Mouse (Mus musculus) midbrain, postnatal 0 days (tissue): ENCODE results near the gene Ism2. TPM values are rescaled to one million over a fixed set of nuclear protein-coding genes. Genes with fewer than 3 reads are reported as not detected.
"Not testable (repeated sequence)": the region's sequence is repeated elsewhere in the genome, so short reads cannot be mapped to it uniquely, and the experiment has no call there.

Experiments used
- ATAC-seq: fragments of 200-750 bp; cut with Nextera tagmentation; 2 replicates; pipeline ENCODE4 v1.8.0; 2017; ENCODE audit warnings: moderate number of reproducible peaks, mild to moderate bottlenecking, moderate TSS enrichment, moderate library complexity; ENCODE audit not compliant: low FRiP score
- DNase-seq: peaks from one replicate; pipeline ENCODE4 v3.0.0-alpha.2; 2015; ENCODE audit warnings: low spot score
- H3K27ac ChIP-seq: fragments of 300-500 bp; sonication (generic); 2 replicates; pipeline ENCODE4 v1.5.1; 2014; ENCODE audit warnings: low read depth, mild to moderate bottlenecking, low read length, mixed read lengths
- H3K27me3 ChIP-seq: fragments of 300-500 bp; sonication (generic); 2 replicates; pipeline ENCODE4 v1.6.1; 2014; ENCODE audit warnings: low read length, control low read depth, mixed read lengths; ENCODE audit not compliant: insufficient read depth
- H3K36me3 ChIP-seq: fragments of 300-500 bp; sonication (generic); 2 replicates; pipeline ENCODE4 v1.6.1; 2014; ENCODE audit warnings: low read length, control low read depth, mixed read lengths; ENCODE audit not compliant: insufficient read depth
- H3K4me1 ChIP-seq: fragments of 300-500 bp; sonication (generic); 2 replicates; pipeline ENCODE4 v1.6.1; 2014; ENCODE audit warnings: mild to moderate bottlenecking, control low read depth, antibody characterized with exemption, low read length, mixed read lengths; ENCODE audit not compliant: insufficient read depth
- H3K4me2 ChIP-seq: fragments of 300-500 bp; sonication (generic); 2 replicates; pipeline ENCODE4 v1.6.1; 2014; ENCODE audit warnings: low read depth, mild to moderate bottlenecking, low read length, mixed read lengths; ENCODE audit not compliant: poor library complexity, severe bottlenecking
- H3K4me3 ChIP-seq: fragments of 300-500 bp; sonication (generic); 2 replicates; pipeline ENCODE4 v1.5.1; 2014; ENCODE audit warnings: low read depth, mild to moderate bottlenecking, low read length, moderate library complexity
- H3K9ac ChIP-seq: fragments of 300-500 bp; sonication (generic); replicated peaks from 2 replicates; pipeline ENCODE4 v1.6.1; 2014; ENCODE audit warnings: mild to moderate bottlenecking, low read length, moderate library complexity, mixed read lengths; ENCODE audit not compliant: poor library complexity, severe bottlenecking
- H3K9me3 ChIP-seq: fragments of 300-500 bp; sonication (generic); 2 replicates; pipeline ENCODE4 v1.6.1; 2016; ENCODE audit warnings: low read length, control low read depth
- CTCF ChIP-seq: IDR thresholded peaks from 2 replicates; pipeline ENCODE4 v1.5.1; 2016; ENCODE audit warnings: antibody characterized with exemption, mild to moderate bottlenecking
- whole genome bisulfite sequencing: fragments of 180-500 bp; shearing (Covaris S2); extraction: QIAGEN DNeasy Blood & Tissue Kit; methylation state at CpG from one replicate; pipeline ENCODE4 v1.1.7; 2014; 5-methylcytosine and 5-hydroxymethylcytosine counted together
- polyA plus RNA-seq: library from polyadenylated mRNA; unstranded; fragments of >200 nt; fragmentation: Nextera tagmentation; extraction: Ambion mirVana; gene quantifications from 2 replicates; pipeline ENCODE4 v1.2.1, GENCODE M21; 2015
- total RNA-seq: library from RNA; depleted of rRNA; stranded (reverse); fragments of >200 nt; gene quantifications from 2 replicates; pipeline ENCODE4 v1.2.3, GENCODE M21; 2014

The Ism2 gene
- total and polyA plus RNA-seq, 2 experiments from 2014 or later = 1.3 to 1.6 TPM

GRCm38 (mm10) chr12:87279350-87279749 is 20.2 kb downstream of the Ism2 start:
- DNase-seq = no peak
- no peak overlapping the region for H3K9ac ChIP-seq
- 0 out of 2 replicates have a peak, but pooled peaks have one; percentile 24 for ATAC-seq
- WGBS = 61% methylated on average over 3 of the region's 3 CpGs
- peaks cover 13% of the 10 kb centered on the region; the same call in 1 of the 2 replicates for H3K36me3 ChIP-seq
- H3K4me3 ChIP-seq = no peak overlapping the region
- no peaks in the 10 kb centered on the region for H3K4me1 ChIP-seq
- H3K9me3 ChIP-seq = no peaks in the 10 kb centered on the region
- H3K27me3 ChIP-seq = no peaks in the 10 kb centered on the region
- H3K4me2 ChIP-seq = no peak overlapping the region
- no peak for TF ChIP-seq CTCF
- H3K27ac ChIP-seq = no peak overlapping the region

- DNase-seq (no peak), ATAC-seq (no peak)
- no peaks in the 10 kb centered on the region for H3K4me1 ChIP-seq
- H3K9ac ChIP-seq = no peak overlapping the region
- no peak overlapping the region for H3K27ac ChIP-seq
- no peak for TF ChIP-seq CTCF
- no peak overlapping the region for H3K4me3 ChIP-seq
- WGBS = 25% methylated on average over 6 of the region's 6 CpGs
- no peaks in the 10 kb centered on the region for H3K27me3 ChIP-seq
- no peaks in the 10 kb centered on the region for H3K9me3 ChIP-seq
- H3K36me3 ChIP-seq = peaks cover 24% of the 10 kb centered on the region
- H3K4me2 ChIP-seq = no peak overlapping the region
Observed at GRCm38 (mm10) chr12:87278118-87278730, 21.3 kb downstream of the Ism2 start.

GRCm38 (mm10) chr12:87277251-87277650 is 22.3 kb downstream of the Ism2 start:
- 87% methylated on average over 4 of the region's 4 CpGs for WGBS
- H3K9ac ChIP-seq, H3K4me2 ChIP-seq, H3K27me3 ChIP-seq, DNase-seq, ATAC-seq, H3K4me1 ChIP-seq, H3K27ac ChIP-seq, H3K4me3 ChIP-seq, H3K9me3 ChIP-seq: not testable (repeated sequence)
- peaks cover 34% of the 10 kb centered on the region for H3K36me3 ChIP-seq

GRCm38 (mm10) chr12:87274853-87275831 is 24.4 kb downstream of the Ism2 start:
- H3K27ac ChIP-seq = no peak overlapping the region
- WGBS = 91% methylated on average over 9 of the region's 9 CpGs

GRCm38 (mm10) chr12:87267682-87268081 is 31.8 kb downstream of the Ism2 start:
- Histone ChIP-seq H3K4me1 (0 out of 2 replicates have a peak, but pooled peaks cover 9% of the 10 kb centered on the region), H3K27ac (no peak overlapping the region), H3K9me3 (no peaks in the 10 kb centered on the region), H3K4me2 (peak overlapping the region; percentile 62), H3K9ac (no peak overlapping the region; the same call in 1 of the 2 replicates), H3K4me3 (peak overlapping the region; percentile 62), H3K36me3 (peaks cover 37% of the 10 kb centered on the region), H3K27me3 (no peaks in the 10 kb centered on the region)
- peak; percentile 42 for DNase-seq
- WGBS = 23% methylated on average over 4 of the region's 4 CpGs
- peak; percentile 62 for TF ChIP-seq CTCF
- ATAC-seq = no peak

More at GRCm38 (mm10) chr12:87274853-87275831, 24.4 kb downstream of the Ism2 start:
- ATAC-seq = no peak
- no peak for TF ChIP-seq CTCF
- no peak overlapping the region for H3K4me2 ChIP-seq
- no peaks in the 10 kb centered on the region for H3K27me3 ChIP-seq
- peaks cover 54% of the 10 kb centered on the region for H3K36me3 ChIP-seq
- no peak for DNase-seq
- no peak overlapping the region for H3K9ac ChIP-seq
- H3K4me1 ChIP-seq = no peaks in the 10 kb centered on the region
- H3K4me3 ChIP-seq = no peak overlapping the region
- H3K9me3 ChIP-seq = no peaks in the 10 kb centered on the region
